Mouse (Mus musculus): Measurements from ENCODE around the gene Ccdc106. TPM values are rescaled to one million over a fixed set of nuclear protein-coding genes. Genes with fewer than 3 reads are reported as not detected.
"Not testable (repeated sequence)": the region's sequence is repeated elsewhere in the genome, so short reads cannot be mapped to it uniquely, and the experiment has no call there.

The Ccdc106 gene
- polyA plus RNA-seq, 1 experiment from 2014 or later, result 17.0 TPM

- Histone ChIP-seq H3K9me3 (replicated peaks) (no peaks in the 10 kb centered on the region), H3K4me2 (peak within 1 kb of the TSS; percentile 89), H3K36me3 (ENCODE audit: poor library complexity, severe bottlenecking) (peaks cover 33% of the 10 kb centered on the region), H3K27ac (peak within 1 kb of the TSS; percentile 66), H3K27me3 (peaks cover 17% of the 10 kb centered on the region), H3K4me1 (peaks cover 35% of the 10 kb centered on the region), H3K9ac (peak within 1 kb of the TSS; percentile 89), H3K4me3 (peak within 1 kb of the TSS; percentile 78)
- ATAC-seq, result peak; percentile 88
- WGBS, result 8% methylated on average over 14 of the region's 26 CpGs
Measured at GRCm38 (mm10) chr7:4996003-4996895, 24.1 kb upstream of the Ccdc106 start, which contains the start of gene Zfp579. TSS of gene Zfp579 (minus strand) at chr7:4996158.

- peak overlapping the region; percentile 89 for H3K4me2 ChIP-seq
- peak overlapping the region; percentile 89 for H3K9ac ChIP-seq
- H3K4me3 ChIP-seq, result peak overlapping the region; percentile 78
- peaks cover 26% of the 10 kb centered on the region for H3K36me3 ChIP-seq (ENCODE audit: poor library complexity, severe bottlenecking)
- peaks cover 17% of the 10 kb centered on the region for H3K27me3 ChIP-seq
- ATAC-seq, result no peak
- peak overlapping the region; percentile 66; the same call in 1 of the 2 replicates for H3K27ac ChIP-seq
- H3K4me1 ChIP-seq, result peaks cover 35% of the 10 kb centered on the region
- 73% methylated on average over 8 of the region's 8 CpGs for WGBS
- no peaks in the 10 kb centered on the region for H3K9me3 ChIP-seq (replicated peaks)
Measured at GRCm38 (mm10) chr7:4996934-4997333, 23.4 kb upstream of the Ccdc106 start.

- 86% methylated on average over 2 of the region's 2 CpGs for WGBS
Measured at GRCm38 (mm10) chr7:4999876-5000275, 20.5 kb upstream of the Ccdc106 start.

GRCm38 (mm10) chr7:5002876-5003275 lies 17.5 kb upstream of the Ccdc106 start:
- peaks cover 24% of the 10 kb centered on the region for H3K36me3 ChIP-seq (ENCODE audit: poor library complexity, severe bottlenecking)
- not testable (repeated sequence) for H3K27ac ChIP-seq; H3K27me3 ChIP-seq; H3K9me3 ChIP-seq (replicated peaks); ATAC-seq; H3K4me1 ChIP-seq; H3K4me2 ChIP-seq; H3K9ac ChIP-seq; H3K4me3 ChIP-seq
- WGBS, result 60% methylated on average over 8 of the region's 8 CpGs

More at GRCm38 (mm10) chr7:4999876-5000275, 20.5 kb upstream of the Ccdc106 start:
- H3K9me3 ChIP-seq (replicated peaks), result no peaks in the 10 kb centered on the region
- H3K4me2 ChIP-seq, result no peak overlapping the region
- no peak overlapping the region for H3K27ac ChIP-seq
- H3K27me3 ChIP-seq, result no peaks in the 10 kb centered on the region
- no peak for ATAC-seq
- peaks cover 14% of the 10 kb centered on the region for H3K4me1 ChIP-seq
- no peak overlapping the region for H3K4me3 ChIP-seq
- no peaks in the 10 kb centered on the region for H3K36me3 ChIP-seq (ENCODE audit: poor library complexity, severe bottlenecking)
- H3K9ac ChIP-seq, result no peak overlapping the region

- H3K36me3 ChIP-seq (ENCODE audit: poor library complexity, severe bottlenecking), result peaks cover 75% of the 10 kb centered on the region
- 96% methylated on average over 25 of the region's 26 CpGs for WGBS
- no peak overlapping the region for H3K9ac ChIP-seq
- peaks cover 2% of the 10 kb centered on the region; the same call in 1 of the 2 replicates for H3K4me1 ChIP-seq
- no peak overlapping the region for H3K27ac ChIP-seq
- no peaks in the 10 kb centered on the region for H3K9me3 ChIP-seq (replicated peaks)
- ATAC-seq, result 0 out of 2 replicates have a peak, but pooled peaks have one; percentile 32
- no peak overlapping the region for H3K4me3 ChIP-seq
- no peaks in the 10 kb centered on the region for H3K27me3 ChIP-seq
- no peak overlapping the region for H3K4me2 ChIP-seq
Measured at GRCm38 (mm10) chr7:5008229-5008628, 12.1 kb upstream of the Ccdc106 start.

- 91% methylated on average over 27 of the region's 27 CpGs for WGBS
- no peaks in the 10 kb centered on the region for H3K27me3 ChIP-seq
- no peak for ATAC-seq
- H3K9me3 ChIP-seq (replicated peaks), result no peaks in the 10 kb centered on the region
- no peak overlapping the region for H3K9ac ChIP-seq
- H3K4me1 ChIP-seq, result peaks cover 9% of the 10 kb centered on the region
- no peak overlapping the region for H3K27ac ChIP-seq
- H3K4me2 ChIP-seq, result peak overlapping the region; percentile 67; the same call in 1 of the 2 replicates
- no peak overlapping the region for H3K4me3 ChIP-seq
- peaks cover 59% of the 10 kb centered on the region for H3K36me3 ChIP-seq (ENCODE audit: poor library complexity, severe bottlenecking)
Measured at GRCm38 (mm10) chr7:5012681-5013513, 7.5 kb upstream of the Ccdc106 start.

DNA sequence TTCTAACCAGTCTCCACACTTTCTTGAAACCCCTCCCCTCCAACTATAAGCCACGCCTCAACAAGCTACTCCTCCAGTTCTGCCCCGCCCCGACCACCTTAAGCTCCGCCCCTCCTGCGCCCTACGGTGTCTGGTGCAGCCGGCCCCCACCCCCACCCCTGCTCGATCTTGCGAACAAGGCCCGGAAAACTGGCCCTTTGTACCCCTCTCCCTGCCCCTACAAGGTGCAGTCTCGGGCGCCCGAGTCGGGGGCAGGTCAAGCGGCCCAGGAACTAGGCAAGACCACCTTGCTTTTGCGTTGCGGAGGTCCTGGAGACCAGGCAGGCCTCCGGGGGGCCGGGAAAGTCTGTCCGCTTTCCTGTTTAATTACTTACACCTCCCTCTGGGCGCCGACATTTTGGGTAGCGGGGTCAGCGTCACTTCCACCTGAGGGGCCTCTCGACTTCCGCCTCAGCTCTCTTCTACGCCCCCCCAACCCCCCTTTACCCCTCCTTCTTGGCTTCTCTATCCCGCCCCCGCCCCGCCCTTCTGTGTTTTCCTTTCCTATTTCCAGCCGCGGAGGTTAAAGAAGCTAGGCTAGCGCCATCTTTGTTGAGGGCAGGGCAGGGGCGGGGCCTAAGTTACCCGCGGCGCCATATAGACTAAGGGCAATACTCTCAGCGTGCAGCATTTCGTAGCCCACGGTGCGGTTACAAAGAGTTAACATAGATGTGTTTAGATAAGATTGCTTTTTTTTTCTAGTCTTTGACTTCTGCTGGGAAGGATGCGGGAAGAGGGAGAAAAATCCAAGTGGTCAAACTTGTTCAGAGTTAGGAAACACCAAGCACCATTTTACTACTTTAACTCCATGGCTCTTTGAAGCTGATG lies 5.9 kb upstream of the Ccdc106 start, which contains the start of the genes Zfp524 and Fiz1:
Zfp524 (plus strand) TSS at position 165 of the 867 bp plus-strand sequence.
Fiz1 (minus strand) TSS at position 447 of the 867 bp plus-strand sequence.
- Histone ChIP-seq H3K4me2 (peak within 1 kb of the TSS; percentile 67), H3K4me3 (peak within 1 kb of the TSS; percentile 68), H3K4me1 (peaks cover 12% of the 10 kb centered on the region), H3K36me3 (ENCODE audit: poor library complexity, severe bottlenecking) (peaks cover 43% of the 10 kb centered on the region), H3K27me3 (no peaks in the 10 kb centered on the region), H3K9me3 (replicated peaks) (no peaks in the 10 kb centered on the region), H3K27ac (peak within 1 kb of the TSS; percentile 99), H3K9ac (peak within 1 kb of the TSS; percentile 79)
- peak; percentile 83 for ATAC-seq
- WGBS, result 1% methylated on average over 42 of the region's 42 CpGs

- H3K27me3 ChIP-seq, result no peaks in the 10 kb centered on the region
- H3K27ac ChIP-seq, result peak within 1 kb of the TSS; percentile 99
- no peaks in the 10 kb centered on the region for H3K9me3 ChIP-seq (replicated peaks)
- peak within 1 kb of the TSS; percentile 67 for H3K4me2 ChIP-seq
- WGBS, result under 1% methylated on average over 54 of the region's 76 CpGs
- peak within 1 kb of the TSS; percentile 79 for H3K9ac ChIP-seq
- ATAC-seq, result peak; percentile 79
- H3K4me1 ChIP-seq, result peaks cover 14% of the 10 kb centered on the region
- peaks cover 35% of the 10 kb centered on the region for H3K36me3 ChIP-seq (ENCODE audit: poor library complexity, severe bottlenecking)
- peak within 1 kb of the TSS; percentile 68 for H3K4me3 ChIP-seq
Measured at GRCm38 (mm10) chr7:5015118-5016001, 5.0 kb upstream of the Ccdc106 start, which contains the start of gene Gm44973. TSS of gene Gm44973 (plus strand) at chr7:5015496.

DNA sequence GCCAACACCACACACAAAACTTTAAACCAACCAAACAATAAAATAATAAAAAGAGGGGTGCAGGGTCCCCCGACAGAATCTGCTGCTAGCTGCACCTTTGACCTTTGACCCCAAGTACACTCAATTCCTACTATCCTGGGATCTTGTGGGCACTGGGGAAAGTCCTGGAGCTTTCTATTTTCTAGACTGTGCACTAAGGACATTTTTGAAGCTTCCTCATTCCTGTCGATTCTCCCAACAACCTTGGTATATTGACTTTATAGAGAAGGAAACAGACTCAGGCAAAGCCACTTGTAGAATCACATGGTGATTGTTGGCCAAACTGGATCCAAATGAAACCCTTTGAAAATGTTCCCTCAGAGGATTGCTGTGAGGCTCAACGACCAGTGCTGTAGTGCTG lies 4.3 kb upstream of the Ccdc106 start:
- WGBS, result 70% methylated on average over 3 of the region's 3 CpGs
- ATAC-seq, result no peak
- H3K36me3 ChIP-seq (ENCODE audit: poor library complexity, severe bottlenecking), result peaks cover 28% of the 10 kb centered on the region
- no peaks in the 10 kb centered on the region for H3K9me3 ChIP-seq (replicated peaks)
- no peaks in the 10 kb centered on the region for H3K27me3 ChIP-seq
- peak overlapping the region; percentile 79 for H3K9ac ChIP-seq
- H3K4me3 ChIP-seq, result peak overlapping the region; percentile 68
- peaks cover 17% of the 10 kb centered on the region for H3K4me1 ChIP-seq
- H3K4me2 ChIP-seq, result peak overlapping the region; percentile 67
- H3K27ac ChIP-seq, result peak overlapping the region; percentile 99

DNA sequence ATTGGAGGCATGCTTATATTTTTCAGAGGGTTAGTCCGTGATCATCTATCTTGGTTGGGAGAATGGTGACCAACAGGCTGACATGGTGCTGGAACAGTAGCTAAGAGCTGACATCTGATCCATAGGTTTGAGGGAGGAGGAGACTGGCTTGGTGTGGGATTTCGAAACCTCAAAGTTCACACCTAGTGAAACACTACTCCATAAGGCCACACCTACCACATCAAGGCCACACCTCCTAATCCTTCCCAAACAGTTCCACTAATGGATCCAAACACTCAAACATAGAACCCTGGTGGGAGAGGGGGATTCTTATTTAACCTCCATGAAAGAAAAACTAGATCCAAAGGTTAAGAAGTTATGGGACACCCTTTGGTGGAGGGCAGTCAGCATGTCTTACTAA lies 3.4 kb upstream of the Ccdc106 start:
- ATAC-seq, result no peak
- no peak overlapping the region for H3K9ac ChIP-seq
- peaks cover 22% of the 10 kb centered on the region for H3K36me3 ChIP-seq (ENCODE audit: poor library complexity, severe bottlenecking)
- no peak overlapping the region for H3K27ac ChIP-seq
- H3K4me3 ChIP-seq, result no peak overlapping the region
- no peaks in the 10 kb centered on the region for H3K27me3 ChIP-seq
- H3K4me2 ChIP-seq, result no peak overlapping the region
- no peaks in the 10 kb centered on the region for H3K9me3 ChIP-seq (replicated peaks)
- H3K4me1 ChIP-seq, result peaks cover 24% of the 10 kb centered on the region
- WGBS, result 97% methylated on average over 2 of the region's 2 CpGs

All from forebrain, embryonic 13.5 days (tissue).